Mouse (Mus musculus): Measurements from ENCODE around the gene Mcrs1.
"Not testable (repeated sequence)": the region's sequence is repeated elsewhere in the genome, so short reads cannot be mapped to it uniquely, and the experiment has no call there.

Mcrs1 gene

GRCm38 (mm10) chr15:99251111-99251510, 650 bp downstream of the Mcrs1 start:
- not testable (repeated sequence) for DNase-seq (ENCODE audit: low spot score in 2 of 2)

- no peak for DNase-seq (ENCODE audit: low spot score in 2 of 2)
These were observed 1.8 kb downstream of the Mcrs1 start for GRCm38 (mm10) chr15:99249938-99250337.

GRCm38 (mm10) chr15:99248972-99249371, 2.8 kb downstream of the Mcrs1 start:
- DNase-seq (ENCODE audit: low spot score in 2 of 2) = no peak

- not testable (repeated sequence) for DNase-seq (ENCODE audit: low spot score in 2 of 2)
These were observed 5.0 kb downstream of the Mcrs1 start for GRCm38 (mm10) chr15:99246736-99247135.

GRCm38 (mm10) chr15:99242045-99242444, 9.7 kb downstream of the Mcrs1 start:
- DNase-seq (ENCODE audit: low spot score in 2 of 2) = no peak

- DNase-seq (ENCODE audit: low spot score in 2 of 2) = no peak
These were observed 10.5 kb downstream of the Mcrs1 start for GRCm38 (mm10) chr15:99241249-99241648.

- DNase-seq (ENCODE audit: low spot score in 2 of 2) = no peak
These were observed 11.6 kb downstream of the Mcrs1 start for GRCm38 (mm10) chr15:99240129-99240528.

GRCm38 (mm10) chr15:99238006-99238405, 13.8 kb downstream of the Mcrs1 start:
- DNase-seq (ENCODE audit: low spot score in 2 of 2) = peak; percentile 65 to 70

GRCm38 (mm10) chr15:99234326-99235010, 17.3 kb downstream of the Mcrs1 start:
- peak; percentile 47 to 52 for DNase-seq (ENCODE audit: low spot score in 2 of 2)

- DNase-seq (ENCODE audit: low spot score in 2 of 2) = peak; percentile 83 to 84
These were observed 18.0 kb downstream of the Mcrs1 start for GRCm38 (mm10) chr15:99233719-99234118.

GRCm38 (mm10) chr15:99231998-99232397, 19.8 kb downstream of the Mcrs1 start:
- DNase-seq (ENCODE audit: low spot score in 2 of 2) = no peak

GRCm38 (mm10) chr15:99226090-99226489, 25.7 kb downstream of the Mcrs1 start:
- DNase-seq (ENCODE audit: low spot score in 2 of 2) = no peak

GRCm38 (mm10) chr15:99225081-99225810, 26.5 kb downstream of the Mcrs1 start:
- no peak for DNase-seq (ENCODE audit: low spot score in 2 of 2)

- DNase-seq (ENCODE audit: low spot score in 2 of 2) = peak; percentile 79 to 81
These were observed 27.4 kb downstream of the Mcrs1 start, which contains the start of gene Kcnh3 for GRCm38 (mm10) chr15:99224208-99224911. Gene Kcnh3, plus strand, starts transcription at chr15:99224861.

GRCm38 (mm10) chr15:99223585-99224207, 28.1 kb downstream of the Mcrs1 start:
- DNase-seq (ENCODE audit: low spot score in 2 of 2) = peak in 1 of 2 experiments; percentile 46

GRCm38 (mm10) chr15:99222794-99223584, 28.8 kb downstream of the Mcrs1 start:
- DNase-seq (ENCODE audit: low spot score in 2 of 2) = no peak

- no peak for DNase-seq (ENCODE audit: low spot score in 2 of 2)
These were observed 30.3 kb downstream of the Mcrs1 start for GRCm38 (mm10) chr15:99221315-99221952.

- no peak for DNase-seq (ENCODE audit: low spot score in 2 of 2)
These were observed 34.1 kb downstream of the Mcrs1 start for GRCm38 (mm10) chr15:99217630-99218029.

GRCm38 (mm10) chr15:99215741-99216463, 35.9 kb downstream of the Mcrs1 start:
- DNase-seq (ENCODE audit: low spot score in 2 of 2) = no peak

- peak in 1 of 2 experiments; percentile 50 for DNase-seq (ENCODE audit: low spot score in 2 of 2)
These were observed 36.8 kb downstream of the Mcrs1 start for GRCm38 (mm10) chr15:99214941-99215340.
